Mouse (Mus musculus) ovary, postnatal 10 days (tissue): ENCODE measurements around the gene Unc13a.
A peak's percentile ranks its signal among the peaks of the same experiment; 100 is the strongest.
"Not testable (repeated sequence)": the region's sequence is repeated elsewhere in the genome, so short reads cannot be mapped to it uniquely, and the experiment has no call there.

Experiments
- DNase-seq: peaks from one replicate; pipeline ENCODE4 v3.0.0; 2022; ENCODE audit warnings: low spot score

Unc13a gene

DNA sequence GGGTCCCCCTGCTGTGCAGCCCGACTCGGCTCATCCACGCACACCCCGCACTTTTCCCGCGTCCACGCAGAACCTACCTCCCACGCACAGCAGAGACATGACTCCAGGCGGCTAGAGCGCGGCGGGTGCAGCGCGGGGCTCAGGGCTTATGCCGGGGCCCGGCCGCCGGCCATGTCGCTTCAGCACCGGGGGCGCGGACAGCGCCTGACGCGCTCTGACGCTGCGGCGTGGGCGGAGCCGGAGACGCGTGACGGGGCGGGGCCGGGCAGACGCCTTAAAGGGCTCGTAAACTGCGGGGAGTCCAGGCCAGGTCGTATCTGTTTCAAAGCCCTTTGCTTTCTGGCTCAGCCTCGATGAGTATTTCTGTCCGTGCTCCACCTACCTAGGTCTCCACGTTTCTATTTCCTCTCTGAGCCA, at the start of gene Unc13a:
Unc13a (minus strand) TSS at position 209 of the 417 bp plus-strand sequence.
- DNase-seq, result peak; percentile 85

DNA sequence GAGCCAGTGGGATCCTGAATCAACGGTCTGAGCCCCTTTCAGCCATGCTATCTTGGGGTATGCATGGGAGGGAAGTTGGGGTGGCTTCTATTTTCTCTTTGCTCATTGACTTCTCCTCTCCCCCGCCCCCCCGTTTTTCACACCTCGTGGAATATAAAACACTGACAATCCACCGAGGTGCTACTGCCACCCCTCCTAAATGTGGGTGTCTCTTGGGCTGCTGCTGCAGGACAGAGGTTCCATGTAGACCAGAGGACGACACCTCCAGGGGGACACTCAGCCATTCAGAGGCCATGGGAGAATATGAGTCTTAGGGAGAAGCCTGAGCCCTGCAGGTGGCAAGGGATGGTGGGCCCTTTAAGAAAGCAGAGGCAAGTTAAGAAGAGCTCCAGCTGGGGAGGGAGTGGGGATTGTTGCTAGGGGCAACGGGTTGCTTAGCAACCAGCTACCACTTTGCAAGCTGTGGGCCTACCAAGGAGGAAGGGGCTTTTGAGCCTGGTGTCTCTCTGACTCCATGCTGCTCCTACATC, 48.4 kb upstream of the Unc13a start:
- DNase-seq, result no peak

DNA sequence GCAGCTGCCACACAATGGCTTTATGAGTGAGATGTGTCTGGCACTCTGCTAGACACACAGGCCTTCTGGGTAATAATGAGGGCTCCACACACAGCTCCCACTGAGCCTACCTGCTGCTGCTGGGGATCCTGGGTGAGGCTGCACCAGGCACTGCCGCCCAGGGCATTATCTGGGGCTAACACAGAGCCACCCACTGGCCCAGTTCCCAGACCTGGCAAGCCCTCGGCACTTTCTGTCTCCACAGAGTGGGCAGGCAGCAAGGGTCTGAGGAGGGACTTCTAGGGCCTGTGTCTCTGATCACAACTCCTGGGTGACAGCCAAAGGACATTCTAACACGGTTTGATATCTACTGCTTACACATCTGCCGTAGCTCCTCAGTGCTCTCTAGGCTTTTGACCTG, 47.7 kb upstream of the Unc13a start:
- no peak for DNase-seq

DNA sequence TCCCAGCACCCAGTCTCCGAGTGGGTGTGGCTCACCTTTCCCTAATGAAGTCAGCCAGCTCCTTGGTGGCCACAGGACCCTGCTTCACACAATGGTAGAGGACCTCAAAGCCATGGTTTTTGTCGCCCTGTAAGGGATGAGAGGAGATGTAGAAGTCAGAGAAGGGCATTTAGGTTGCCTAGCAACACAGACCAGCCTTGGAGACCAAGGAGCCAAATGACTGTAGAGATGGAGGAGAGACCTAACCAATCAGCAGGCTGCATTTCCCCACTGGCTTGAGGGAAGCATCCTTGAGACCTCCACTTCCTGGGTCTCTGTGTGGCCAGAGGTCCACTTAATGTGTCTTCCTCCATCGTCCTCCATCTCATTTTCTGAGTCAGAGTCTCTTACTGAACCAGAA, 46.7 kb upstream of the Unc13a start:
- DNase-seq, result no peak

DNA sequence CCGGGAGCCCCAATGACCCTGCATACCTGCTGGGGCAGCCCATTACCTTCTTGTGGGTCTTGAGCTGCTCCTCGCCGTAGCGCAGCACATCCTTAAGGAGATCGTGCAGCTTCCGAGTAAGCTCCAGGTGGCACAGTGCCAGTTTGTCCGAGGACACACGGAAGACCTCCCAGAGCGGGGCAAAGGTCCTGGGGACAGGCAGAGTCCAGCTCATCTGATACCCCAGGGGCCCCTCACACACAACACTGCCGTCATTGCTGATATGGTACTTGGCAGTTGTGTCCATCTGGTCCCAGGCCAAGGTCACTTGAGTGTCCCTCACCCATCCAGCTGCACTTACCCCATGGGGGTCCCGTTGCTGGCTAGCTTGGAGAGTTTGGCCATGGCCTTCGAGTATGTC, 45.5 kb upstream of the Unc13a start:
- DNase-seq, result no peak

DNA sequence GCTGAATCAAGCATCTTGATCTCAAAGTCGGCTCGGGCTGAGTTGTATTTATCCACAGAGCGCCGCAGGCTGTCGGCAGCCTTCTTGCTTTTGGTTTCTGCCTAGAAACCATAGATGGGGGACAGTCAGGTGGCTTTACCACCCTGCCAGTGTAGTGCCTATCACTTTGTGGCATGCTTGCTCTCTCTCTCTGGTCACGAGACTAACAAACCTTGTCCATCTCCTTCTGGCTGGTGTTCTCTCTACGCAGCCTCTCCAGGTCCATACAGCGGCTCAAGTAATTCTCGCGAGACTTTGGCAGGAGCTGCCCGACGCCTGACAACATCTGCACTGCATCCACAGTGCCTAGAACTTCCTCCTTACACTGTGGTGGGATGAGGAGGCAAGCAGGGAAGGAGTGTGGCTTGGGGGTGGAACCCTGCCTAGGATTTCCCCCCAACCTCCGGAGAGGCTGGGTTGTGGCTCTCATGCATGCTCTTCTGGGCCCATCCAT, 45.0 kb upstream of the Unc13a start:
- no peak for DNase-seq

DNA sequence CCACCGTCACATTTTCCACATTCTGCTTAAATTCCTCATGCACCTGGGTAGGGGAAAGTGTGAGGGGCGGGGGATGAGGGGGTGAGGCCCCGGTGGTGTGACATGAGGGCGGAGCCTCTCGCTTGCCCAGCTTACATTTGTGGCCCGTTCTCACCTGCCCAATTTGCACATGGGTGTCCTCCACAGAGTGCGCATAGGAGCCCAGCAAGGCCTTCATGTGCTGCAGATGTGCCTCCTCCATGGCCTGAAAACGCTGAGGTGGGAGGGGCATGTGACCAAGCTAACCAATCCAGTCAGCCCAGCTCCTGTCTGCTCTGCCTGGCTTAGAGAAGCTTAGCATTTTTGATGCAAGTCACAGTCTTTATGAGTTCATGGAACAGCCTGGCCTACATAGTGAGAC, 44.0 kb upstream of the Unc13a start:
- no peak for DNase-seq

DNA sequence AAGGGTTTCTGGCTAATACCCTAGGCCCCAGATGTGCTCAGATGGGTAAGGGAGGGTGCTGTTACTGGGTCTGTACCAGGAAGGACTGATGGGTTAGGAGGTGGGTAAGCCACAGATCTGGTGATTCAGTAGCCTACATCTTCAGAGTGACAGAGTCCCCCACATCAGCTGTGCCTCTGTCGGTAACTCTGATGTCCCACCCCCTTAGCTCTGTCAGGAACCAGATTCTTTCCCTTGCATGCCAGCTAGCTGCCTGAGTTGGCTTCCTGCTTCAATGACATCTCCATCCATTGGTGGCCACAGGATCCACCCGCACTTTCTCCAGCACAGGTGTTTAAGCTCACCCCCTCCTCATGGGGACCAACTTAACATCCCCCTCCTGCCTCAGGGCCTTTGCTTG, 40.0 kb upstream of the Unc13a start:
- no peak for DNase-seq

DNA sequence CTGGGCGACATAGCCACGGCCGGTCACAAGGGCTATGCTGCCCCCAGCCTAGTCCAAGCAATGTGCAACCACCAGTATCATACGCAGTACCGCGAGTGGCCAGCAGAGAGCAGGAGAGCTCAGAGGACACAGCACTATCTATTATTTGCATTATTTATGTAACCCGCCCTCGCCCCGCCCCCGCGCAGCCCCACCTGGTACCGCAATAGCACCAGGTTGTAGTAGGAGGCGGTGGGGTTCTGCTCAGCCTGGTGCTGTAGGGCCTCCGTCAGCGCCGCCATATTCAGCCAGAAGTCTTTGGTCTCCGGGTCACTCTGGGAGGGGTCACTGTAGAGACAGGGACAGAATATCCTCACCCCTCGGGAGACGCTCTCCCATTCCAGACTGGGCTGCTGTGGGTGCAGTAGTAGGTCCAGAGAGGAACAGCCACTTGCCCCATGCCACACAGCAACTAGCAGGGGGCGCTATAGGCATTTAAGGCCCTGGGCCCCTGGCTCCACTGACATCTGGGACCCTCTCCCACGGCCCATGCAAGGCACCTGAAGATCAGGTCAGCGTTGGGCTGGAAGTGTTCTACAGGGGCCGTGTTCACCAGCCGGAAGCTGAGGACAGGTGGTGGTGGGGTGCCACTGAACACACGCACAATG, 38.4 kb upstream of the Unc13a start:
- peak; percentile 60 for DNase-seq

DNA sequence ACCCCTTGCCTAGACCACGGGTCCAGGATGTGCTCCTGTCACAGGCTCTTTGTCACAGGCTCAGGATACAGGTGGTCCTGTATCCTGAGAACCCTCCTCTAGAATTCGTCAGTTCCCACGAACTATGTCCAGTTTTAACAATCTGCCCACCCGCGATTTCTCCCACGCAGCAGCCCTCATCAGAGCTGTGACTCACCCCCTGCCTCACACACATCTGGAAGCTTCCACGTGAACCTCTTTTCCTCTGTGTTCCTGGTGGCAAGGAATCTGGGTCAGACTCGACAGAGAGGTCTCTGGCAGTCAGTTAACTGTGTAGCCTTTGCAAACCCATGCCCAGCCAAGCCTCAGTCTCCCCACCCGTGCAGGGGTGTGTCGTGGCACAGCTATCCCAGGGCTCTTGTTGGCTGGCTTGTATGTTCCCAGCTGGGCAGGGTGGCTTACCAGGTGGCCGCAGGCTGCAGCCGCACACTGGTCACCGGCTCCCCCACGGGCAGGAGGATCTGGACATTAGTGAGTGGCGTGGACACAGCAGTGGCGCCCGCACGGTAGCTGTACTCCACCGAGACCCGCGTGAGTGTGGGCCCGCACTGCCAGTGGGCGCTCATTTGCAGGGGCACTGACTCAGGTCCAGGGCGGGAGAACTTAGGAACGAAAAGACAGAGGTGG, 37.7 kb upstream of the Unc13a start:
- no peak for DNase-seq

DNA sequence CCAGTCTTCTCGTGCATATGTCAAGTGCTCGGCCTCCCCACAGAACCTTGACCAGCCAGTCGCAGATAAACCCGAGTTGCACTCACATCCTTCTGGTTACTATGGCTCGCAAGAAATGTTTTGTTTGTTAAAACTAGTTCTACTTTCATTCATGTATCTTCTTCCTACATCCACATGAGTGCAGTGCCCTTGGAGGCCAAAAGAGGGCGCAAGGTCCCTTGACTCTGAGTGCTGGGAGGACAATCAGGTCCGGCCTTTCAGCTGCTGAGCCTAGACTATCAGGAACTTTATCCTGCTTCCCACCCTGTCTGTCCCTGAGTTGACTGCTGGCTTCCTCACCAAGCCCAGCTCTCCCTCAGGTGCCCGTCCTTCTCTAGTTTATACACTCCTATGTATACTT, 36.3 kb upstream of the Unc13a start:
- no peak for DNase-seq

DNA sequence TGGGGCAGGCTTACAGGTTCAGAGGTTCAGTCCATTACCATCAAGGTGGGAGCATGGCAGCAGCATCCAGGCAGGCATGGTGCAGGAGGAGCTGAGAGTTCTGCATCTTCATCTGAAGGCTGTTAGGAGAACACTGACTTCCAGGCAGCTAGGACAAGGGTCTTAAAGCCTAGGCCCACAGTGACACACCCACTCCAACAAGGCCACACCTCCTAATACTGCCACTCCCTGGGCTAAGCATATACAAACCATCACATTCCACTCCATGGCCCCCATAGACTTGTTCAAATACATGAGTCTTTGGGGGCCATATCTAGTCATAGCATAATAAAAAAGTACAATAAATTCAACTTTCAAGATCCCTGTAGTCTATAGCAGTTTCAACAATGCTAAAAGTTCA, 31.8 kb upstream of the Unc13a start:
- not testable (repeated sequence) for DNase-seq

DNA sequence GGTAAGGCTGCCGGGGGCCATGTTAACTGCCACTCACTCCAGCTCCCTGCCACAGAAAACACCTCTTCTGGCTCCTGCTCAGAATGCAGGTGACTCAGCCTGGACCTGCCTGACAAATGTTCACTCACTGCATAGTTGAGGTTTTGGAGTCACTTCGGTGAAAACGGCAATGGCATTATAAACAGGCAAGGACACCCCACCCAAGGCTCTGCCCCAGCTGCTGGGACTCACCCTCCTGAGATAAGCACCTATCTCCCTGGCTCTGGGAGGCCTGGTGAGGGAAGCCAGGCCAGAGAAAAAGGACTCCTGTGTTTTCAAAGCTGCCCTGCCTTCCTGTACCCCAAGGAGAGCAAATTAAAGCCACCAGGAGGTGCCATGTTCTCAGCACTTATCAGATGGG, 31.4 kb upstream of the Unc13a start:
- DNase-seq, result no peak

DNA sequence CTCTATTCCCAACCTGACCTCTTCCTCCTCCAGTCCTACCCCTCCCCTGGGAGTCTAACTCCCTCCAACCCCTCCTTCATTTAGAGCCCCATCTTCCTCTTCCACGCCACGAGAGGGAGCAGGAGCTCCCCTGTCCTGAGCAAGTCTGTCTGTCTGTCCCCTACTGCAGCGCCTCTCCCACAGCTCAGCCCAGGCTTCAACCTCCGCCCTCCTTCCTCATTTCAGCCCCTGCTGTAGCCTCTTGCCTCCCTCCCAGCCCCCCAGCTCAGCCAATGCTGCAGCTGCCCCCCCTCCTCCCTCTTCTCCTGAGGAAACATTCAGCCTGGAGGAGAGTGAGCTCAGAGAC, 30.5 kb upstream of the Unc13a start:
- no peak for DNase-seq

DNA sequence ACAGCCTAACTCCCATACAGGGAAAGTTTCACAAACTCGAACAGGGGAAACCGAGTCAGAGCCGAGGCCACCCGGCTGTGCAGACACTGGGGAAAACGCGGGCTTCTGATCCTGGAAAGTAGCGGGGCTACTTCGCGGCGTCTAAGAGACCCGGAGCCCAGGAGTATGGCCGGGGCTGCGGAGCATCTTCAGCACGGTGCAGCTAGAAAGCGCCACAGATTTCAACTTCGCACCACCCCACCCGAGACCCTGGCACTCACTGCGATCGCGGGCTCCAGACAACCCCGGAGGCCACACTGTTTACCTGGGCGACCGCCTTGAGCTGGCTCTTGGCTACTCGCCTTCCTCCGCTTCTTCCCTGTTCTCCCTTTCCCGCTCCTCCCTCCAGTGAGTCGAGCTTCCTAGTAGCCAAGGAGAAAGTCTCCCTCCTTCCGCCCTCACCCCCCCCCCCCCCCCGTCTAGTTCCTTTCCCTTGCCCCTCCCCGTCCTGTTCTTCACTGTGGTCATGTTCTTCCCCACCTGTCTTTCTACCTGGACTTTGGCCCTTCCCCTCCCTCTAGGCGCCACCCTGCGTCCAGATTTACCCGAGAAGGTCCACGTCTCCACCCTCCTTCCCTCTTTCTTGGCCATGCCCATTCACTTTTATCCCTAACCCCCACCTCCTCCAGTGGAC, 30.0 kb upstream of the Unc13a start, which contains the start of gene B3gnt3:
B3gnt3 (minus strand) TSS at position 376 of the 673 bp plus-strand sequence.
- DNase-seq, result no peak

DNA sequence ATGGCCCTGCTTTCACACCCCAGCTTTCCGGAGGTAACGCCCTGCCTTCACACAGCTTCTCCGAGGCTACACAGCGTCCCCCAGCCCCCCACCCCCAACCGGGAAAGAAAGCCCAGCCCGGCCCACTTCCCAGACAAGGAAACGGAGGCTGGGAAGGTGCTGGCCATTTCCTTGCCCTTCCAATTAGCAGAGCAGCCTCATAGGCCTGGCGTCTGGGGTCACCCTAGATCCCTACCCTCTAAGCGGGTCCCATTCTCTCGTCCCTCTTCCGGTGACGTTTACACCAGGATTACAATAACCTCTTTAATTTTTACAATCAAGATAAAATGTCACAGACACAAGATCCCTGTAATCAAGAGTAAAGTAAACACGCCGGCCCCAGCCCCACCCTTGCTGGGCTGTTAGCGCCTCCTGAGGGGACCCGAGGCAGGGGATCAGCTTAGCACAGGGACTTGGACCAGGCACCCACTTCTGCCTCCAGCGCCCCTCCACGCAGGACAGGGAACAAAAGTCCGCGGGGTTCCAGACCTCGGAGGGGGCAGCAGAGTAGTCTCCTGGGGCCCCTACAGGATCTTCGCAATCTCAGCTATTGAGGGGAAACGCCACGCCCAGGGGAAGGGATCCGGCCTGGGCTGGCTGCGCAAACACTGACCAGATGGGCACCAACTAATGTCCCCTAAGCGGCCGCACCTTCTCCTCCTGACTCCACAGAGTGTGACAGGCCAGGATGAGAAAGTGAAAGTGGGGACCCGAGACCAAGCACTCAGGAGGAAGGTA, 29.1 kb upstream of the Unc13a start:
- no peak for DNase-seq

DNA sequence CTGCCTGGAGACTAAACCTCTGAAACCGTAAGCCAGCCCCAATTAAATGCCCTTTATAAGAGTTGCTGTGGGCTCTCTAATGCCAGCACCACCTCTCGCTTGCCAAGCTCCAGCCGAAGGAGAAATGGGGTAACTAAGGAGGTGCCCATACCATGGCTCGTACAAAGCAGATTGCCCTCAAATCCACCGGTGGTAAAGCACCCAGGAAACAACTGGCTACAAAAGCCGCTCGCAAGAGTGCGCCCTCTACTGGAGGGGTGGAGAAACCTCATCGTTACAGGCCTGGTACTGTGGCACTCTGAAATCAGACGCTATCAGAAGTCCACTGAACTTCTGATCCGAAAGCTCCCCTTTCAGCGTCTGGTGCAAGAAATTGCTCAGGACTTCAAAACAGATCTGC, 23.9 kb upstream of the Unc13a start:
- DNase-seq, result not testable (repeated sequence)

DNA sequence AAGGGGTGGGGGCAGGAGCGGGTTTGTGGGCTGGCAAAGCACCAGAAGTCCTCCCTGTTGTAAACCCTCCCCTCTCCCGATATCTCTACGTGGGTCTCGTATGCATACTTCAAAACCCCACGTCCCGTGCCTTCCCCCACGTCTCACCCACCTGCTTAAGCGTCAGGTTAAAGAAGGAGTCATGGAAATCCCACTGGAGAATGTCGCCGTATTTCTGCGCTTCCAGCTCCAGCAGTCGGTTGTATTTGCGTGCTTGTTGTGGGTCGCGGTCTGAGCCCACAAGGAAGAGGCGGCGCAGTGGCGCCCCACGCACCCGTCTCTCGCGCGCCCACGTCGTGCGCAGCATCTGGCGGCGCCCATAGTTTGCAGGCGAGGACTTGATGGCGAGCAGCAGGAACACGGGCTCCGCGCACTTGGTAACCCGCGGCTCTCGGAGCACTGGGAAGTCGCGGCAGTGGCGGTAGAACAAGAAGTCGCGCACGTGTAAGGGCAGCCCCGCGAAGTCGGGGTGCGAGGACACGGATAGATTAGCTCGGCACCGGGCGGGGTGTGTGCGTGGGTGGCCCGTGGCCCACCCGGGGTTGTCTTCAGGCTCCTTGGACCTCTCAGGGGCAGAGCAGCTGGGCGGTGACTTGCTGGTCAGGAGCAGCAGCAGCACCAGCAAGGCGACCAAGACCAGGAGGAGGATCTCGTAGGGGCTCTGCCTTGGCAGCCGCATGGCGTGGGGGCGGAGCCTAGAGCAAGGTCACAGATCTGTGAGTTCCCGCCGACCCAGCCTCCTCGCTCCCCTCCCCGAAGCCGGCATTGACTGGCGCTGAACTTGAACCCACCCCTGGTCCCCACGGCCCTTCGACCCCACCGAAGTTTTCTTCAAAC, 21.8 kb upstream of the Unc13a start:
- no peak for DNase-seq

DNA sequence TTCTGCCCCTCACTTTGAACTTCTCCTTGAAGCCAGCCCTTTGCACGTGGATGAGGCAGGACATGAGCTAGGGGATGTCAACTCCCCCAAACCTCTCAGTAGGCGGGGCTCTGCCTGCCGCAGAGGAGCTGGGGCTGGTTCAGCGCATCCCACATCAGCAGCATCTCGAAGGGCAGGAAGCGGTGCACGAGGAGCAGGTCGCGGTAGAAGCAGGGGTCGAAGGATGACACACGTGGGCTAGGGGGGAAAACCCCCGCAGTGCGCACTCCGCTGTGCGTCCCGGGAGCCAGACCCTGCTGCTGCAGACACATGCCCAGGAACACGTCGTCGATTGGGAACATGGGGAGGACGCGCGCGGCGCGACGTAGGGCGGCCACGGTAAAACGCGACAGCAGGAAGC, 21.0 kb upstream of the Unc13a start:
- no peak for DNase-seq

DNA sequence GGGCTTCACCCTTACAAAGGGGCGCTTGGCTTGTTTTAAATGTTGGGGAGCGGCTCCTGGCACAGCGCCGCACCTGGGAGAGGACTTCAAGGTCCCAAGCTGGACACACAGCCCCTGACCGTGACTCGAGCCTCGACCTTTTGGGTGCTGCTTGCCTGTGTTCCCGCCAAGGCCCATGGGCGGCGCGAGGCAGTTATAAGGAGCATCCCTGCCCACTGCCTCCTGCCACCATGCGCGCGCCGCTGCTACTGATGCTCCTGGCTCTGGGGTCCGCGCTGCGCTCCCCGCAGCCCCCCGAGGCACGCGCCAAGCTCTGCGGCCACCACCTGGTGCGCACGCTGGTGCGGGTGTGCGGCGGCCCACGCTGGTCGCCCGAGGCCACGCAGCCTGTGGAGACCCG, 17.5 kb upstream of the Unc13a start, which contains the start of gene Insl3:
Insl3 (plus strand) TSS at position 187 of the 400 bp plus-strand sequence.
- no peak for DNase-seq

DNA sequence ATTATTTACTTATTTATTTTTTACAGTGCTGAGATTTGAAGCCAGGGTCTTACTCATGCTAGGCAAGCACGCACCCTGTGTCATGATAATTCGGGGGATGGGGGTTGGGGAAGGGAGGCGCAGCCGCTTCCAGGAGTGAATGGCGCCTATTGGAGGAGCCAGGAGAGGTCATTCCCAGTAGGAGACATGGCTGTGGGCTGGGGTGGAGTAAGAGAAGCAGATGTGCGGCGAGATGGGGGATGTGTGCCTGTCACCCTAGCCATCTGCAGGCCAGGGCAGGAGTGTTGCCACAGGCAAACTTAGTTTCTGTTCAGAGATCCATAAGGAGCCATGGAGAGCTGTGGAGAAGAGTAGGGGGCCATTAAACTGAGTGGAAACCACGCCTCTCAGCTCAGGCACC, 16.1 kb upstream of the Unc13a start:
- no peak for DNase-seq
